Mouse (Mus musculus) thymus, adult 2 months (tissue): ENCODE results near the gene Etl4. TPM values are rescaled to one million over a fixed set of nuclear protein-coding genes. Genes with fewer than 3 reads are reported as not detected.
"Not testable (repeated sequence)": the region's sequence is repeated elsewhere in the genome, so short reads cannot be mapped to it uniquely, and the experiment has no call there.

ENCODE experiments used
- DNase-seq: peaks from one replicate; pipeline ENCODE4 v3.0.0; 2021
- H3K27ac ChIP-seq: fragments of 200-500 bp; 2 replicates; pipeline ENCODE4 v1.5.1; 2012; ENCODE audit warnings: low read length, control low read depth; ENCODE audit not compliant: control insufficient read depth, insufficient read depth
- H3K27me3 ChIP-seq: fragments of 200-500 bp; 2 replicates; pipeline ENCODE4 v1.6.1; 2012; ENCODE audit warnings: mild to moderate bottlenecking, low read length, moderate library complexity, mixed read lengths; ENCODE audit not compliant: control insufficient read depth, insufficient read depth
- H3K36me3 ChIP-seq: fragments of 200-500 bp; 2 replicates; pipeline ENCODE4 v1.6.1; 2012; ENCODE audit warnings: mild to moderate bottlenecking, low read length, moderate library complexity; ENCODE audit not compliant: control insufficient read depth, insufficient read depth
- H3K4me1 ChIP-seq: fragments of 200-500 bp; replicated peaks from 2 replicates; pipeline ENCODE4 v1.6.1; 2012; ENCODE audit warnings: low read length; ENCODE audit not compliant: control insufficient read depth, insufficient read depth
- H3K4me3 ChIP-seq: fragments of 200-500 bp; 2 replicates; pipeline ENCODE4 v1.5.1; 2012; ENCODE audit warnings: mild to moderate bottlenecking, low read length, control low read depth, moderate library complexity; ENCODE audit not compliant: control insufficient read depth, insufficient read depth
- CTCF ChIP-seq: fragments of 200-500 bp; IDR thresholded peaks from 2 replicates; pipeline ENCODE4 v1.5.1; 2012; ENCODE audit warnings: mild to moderate bottlenecking, control low read depth, low read length, moderate library complexity, borderline replicate concordance; ENCODE audit not compliant: control insufficient read depth, poor library complexity, insufficient read depth; ENCODE audit errors: extremely low read depth
- POLR2A ChIP-seq: fragments of 200-500 bp; IDR thresholded peaks from 2 replicates; pipeline ENCODE4 v1.6.1; 2012; ENCODE audit warnings: mild to moderate bottlenecking, low read length, control low read depth, moderate library complexity; ENCODE audit not compliant: control insufficient read depth, poor library complexity, insufficient read depth; ENCODE audit errors: extremely low read depth
- WGBS: fragments of 180-500 bp; shearing (Covaris S2); methylation state at CpG from one replicate; pipeline ENCODE4 v1.1.7; 2018; 5-methylcytosine and 5-hydroxymethylcytosine counted together
- polyA plus RNA-seq: library from polyadenylated mRNA; depleted of rRNA; stranded (reverse); fragments of >200 nt; gene quantifications from 2 replicates; pipeline ENCODE4 v1.2.3, GENCODE M21; 2012

Gene Etl4
- polyA plus RNA-seq, 1 experiment = 9.7 TPM

DNA sequence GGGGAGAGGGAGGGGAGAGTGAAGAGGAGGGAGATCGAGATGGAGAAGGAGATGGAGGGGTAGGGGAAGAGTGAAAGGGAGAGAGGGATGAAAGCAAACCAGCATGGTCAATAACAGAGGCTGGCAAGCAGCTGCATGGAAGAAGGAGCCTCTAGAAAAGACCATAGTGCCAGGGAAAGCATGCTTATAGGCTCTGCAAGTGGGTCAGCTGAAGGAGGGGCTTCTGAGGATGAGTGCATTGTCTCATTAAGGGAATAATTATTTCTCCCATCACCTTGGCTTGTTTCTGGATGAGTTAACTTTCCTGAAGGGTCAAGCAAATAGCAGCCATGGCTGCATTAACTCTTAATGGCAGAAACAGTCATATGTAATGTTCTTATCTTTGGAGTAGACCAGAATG lies 228.8 kb downstream of the Etl4 start:
- Histone ChIP-seq H3K27me3 (no peaks in the 10 kb centered on the region), H3K4me3 (no peak overlapping the region), H3K27ac (no peak overlapping the region), H3K36me3 (no peaks in the 10 kb centered on the region), H3K4me1 (no peaks in the 10 kb centered on the region)
- 48% methylated on average over 1 of the region's 1 CpGs for WGBS
- DNase-seq = no peak
- no peak for TF ChIP-seq POLR2A
- no peak for TF ChIP-seq CTCF

DNA sequence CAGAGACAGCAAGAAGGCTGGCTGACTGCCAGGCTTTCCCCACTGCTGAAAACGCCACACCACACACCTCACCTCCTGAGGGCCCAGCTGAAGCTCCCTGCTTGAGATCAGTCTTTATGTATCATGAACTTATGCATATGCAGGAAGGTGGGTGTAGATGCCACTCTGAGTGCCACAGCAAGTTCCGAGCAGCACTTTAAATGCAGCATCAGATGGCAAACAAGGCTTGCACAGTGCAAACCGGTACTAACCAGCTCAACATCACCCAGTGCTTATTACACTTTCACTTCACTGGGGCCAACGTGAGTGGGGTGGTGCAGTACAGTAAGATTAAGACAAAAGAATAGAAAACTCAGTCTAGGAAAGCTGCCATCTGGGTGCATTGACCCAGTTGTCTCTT lies 235.8 kb downstream of the Etl4 start:
- H3K4me3 ChIP-seq = no peak overlapping the region
- 70% methylated on average over 4 of the region's 4 CpGs for WGBS
- no peaks in the 10 kb centered on the region for H3K36me3 ChIP-seq
- no peaks in the 10 kb centered on the region for H3K4me1 ChIP-seq
- H3K27me3 ChIP-seq = no peaks in the 10 kb centered on the region
- DNase-seq = no peak
- no peak overlapping the region for H3K27ac ChIP-seq
- TF ChIP-seq CTCF (no peak), POLR2A (no peak)

DNA sequence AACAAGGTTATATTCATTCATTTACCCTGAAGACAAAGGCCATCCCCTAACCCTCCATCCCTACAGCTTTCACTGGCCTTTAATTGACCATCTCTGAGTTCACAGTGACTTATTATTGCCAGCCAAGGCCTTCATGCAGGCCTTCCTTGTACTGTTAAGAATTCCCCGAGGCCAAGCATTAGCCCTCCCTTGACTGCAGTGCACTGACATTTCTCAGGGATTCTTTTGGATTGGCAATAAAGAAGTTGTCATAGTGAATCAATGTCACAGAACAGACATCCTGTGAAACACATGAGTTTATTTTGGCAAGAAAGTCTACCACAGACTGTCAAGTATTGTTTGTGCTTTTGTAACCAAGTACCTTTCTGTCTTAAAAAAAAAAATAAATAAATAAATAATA lies 257.5 kb downstream of the Etl4 start:
- H3K27ac ChIP-seq = no peak overlapping the region
- H3K4me3 ChIP-seq = no peak overlapping the region
- no peak for DNase-seq
- H3K36me3 ChIP-seq = no peaks in the 10 kb centered on the region
- no peaks in the 10 kb centered on the region for H3K4me1 ChIP-seq
- WGBS = 94% methylated on average over 1 of the region's 1 CpGs
- TF ChIP-seq POLR2A = no peak
- TF ChIP-seq CTCF = no peak
- H3K27me3 ChIP-seq = no peaks in the 10 kb centered on the region

GRCm38 (mm10) chr2:20167566-20167965 lies 258.0 kb downstream of the Etl4 start:
- no peak for TF ChIP-seq POLR2A
- TF ChIP-seq CTCF = no peak
- Histone ChIP-seq H3K4me1 (no peaks in the 10 kb centered on the region), H3K27me3 (no peaks in the 10 kb centered on the region), H3K4me3 (no peak overlapping the region), H3K36me3 (no peaks in the 10 kb centered on the region), H3K27ac (no peak overlapping the region)
- WGBS = 83% methylated on average over 5 of the region's 5 CpGs
- DNase-seq = no peak

DNA sequence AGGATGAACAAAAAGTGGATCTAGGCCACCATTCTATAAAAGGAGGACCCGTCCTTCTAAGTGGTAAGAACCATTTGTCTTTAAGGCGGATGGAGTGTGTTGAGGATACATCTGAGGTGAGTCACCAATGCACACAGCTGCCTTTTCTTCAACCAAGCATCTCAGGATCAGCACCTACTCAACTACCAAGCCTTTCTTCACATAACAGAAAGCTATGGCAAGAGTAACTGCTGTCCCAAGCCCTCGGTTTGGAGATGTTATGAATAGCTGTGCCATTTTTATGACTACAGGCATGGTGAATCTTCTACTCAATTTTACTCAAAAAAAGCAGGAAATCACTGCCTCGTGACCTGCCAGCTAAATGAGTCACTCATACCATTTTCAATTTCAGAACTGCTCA lies 258.6 kb downstream of the Etl4 start:
- no peak overlapping the region for H3K27ac ChIP-seq

DNA sequence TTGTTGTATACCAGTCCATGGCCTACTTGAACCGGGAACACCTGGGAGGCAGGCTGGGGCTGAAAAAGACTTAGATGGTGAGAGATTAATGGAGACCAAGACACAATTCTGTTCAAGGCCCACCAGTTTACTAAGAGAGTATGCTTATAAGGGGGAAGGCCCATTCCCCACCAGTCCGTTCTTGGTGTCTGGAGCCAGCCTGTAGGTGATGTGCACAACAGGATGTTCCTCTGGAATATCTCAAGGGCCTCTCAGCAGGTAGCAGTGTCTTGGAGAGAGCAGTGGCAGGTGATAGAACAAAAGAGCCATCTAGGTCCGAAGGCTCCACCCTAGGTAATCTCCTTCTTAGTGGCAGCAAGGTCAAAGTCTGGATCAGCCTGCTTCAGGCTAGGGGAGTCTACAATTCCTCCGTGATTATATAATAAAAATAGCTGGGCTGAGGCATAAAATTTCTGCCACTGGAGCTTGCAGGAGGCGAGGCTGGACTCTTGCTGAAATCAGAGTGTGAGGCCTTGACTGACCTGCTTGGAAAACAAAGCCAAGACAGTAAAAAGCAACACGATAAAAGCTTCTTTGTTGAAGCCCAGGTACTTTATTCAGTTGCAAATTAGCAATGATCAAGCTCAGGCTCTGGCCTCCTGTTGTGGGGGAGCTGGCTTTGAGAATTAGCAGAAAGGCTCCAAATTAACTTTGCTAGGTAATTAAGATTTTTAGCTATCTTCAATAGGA lies 267.0 kb downstream of the Etl4 start:
- not testable (repeated sequence) for H3K4me3 ChIP-seq, H3K36me3 ChIP-seq, H3K4me1 ChIP-seq, H3K27ac ChIP-seq, DNase-seq, H3K27me3 ChIP-seq
- WGBS = 77% methylated on average over 6 of the region's 6 CpGs

More for the DNA sequence above, 258.6 kb downstream of the Etl4 start:
- no peak for TF ChIP-seq POLR2A
- no peak for TF ChIP-seq CTCF
- no peak for DNase-seq
- no peak overlapping the region for H3K4me3 ChIP-seq
- H3K4me1 ChIP-seq = no peaks in the 10 kb centered on the region
- no peaks in the 10 kb centered on the region for H3K27me3 ChIP-seq
- no peaks in the 10 kb centered on the region for H3K36me3 ChIP-seq
- 84% methylated on average over 4 of the region's 4 CpGs for WGBS

DNA sequence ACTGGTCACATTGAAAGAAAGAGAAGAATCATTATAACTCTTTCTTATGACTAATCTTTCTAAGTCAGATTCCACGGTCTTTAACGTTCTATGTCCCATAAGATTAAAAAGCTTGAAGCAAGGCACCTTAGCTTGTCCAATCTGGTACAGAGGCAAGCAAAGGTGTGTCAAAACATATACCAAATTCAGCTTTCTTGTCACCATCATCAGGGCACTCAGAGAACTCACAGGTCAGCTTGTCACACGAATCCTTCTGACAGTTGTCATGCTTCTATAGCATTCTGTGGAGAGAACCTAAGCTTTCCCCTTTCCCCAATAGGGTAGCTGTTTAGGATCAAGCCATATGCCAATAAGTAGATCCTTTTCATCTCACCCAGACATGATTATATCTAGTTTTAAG lies 267.7 kb downstream of the Etl4 start:
- H3K4me1 ChIP-seq, DNase-seq, H3K36me3 ChIP-seq, H3K27me3 ChIP-seq, H3K4me3 ChIP-seq, H3K27ac ChIP-seq: not testable (repeated sequence)
- 92% methylated on average over 3 of the region's 3 CpGs for WGBS

GRCm38 (mm10) chr2:20180561-20180960 lies 271.0 kb downstream of the Etl4 start:
- WGBS = 92% methylated on average over 5 of the region's 5 CpGs
- not testable (repeated sequence) for DNase-seq, H3K27me3 ChIP-seq, H3K36me3 ChIP-seq, H3K4me3 ChIP-seq, H3K4me1 ChIP-seq, H3K27ac ChIP-seq

- WGBS = 90% methylated on average over 7 of the region's 7 CpGs
- not testable (repeated sequence) for H3K4me3 ChIP-seq, H3K27ac ChIP-seq, H3K27me3 ChIP-seq, H3K4me1 ChIP-seq, H3K36me3 ChIP-seq, DNase-seq
Observed at GRCm38 (mm10) chr2:20187223-20187622, 277.6 kb downstream of the Etl4 start.
